Mouse (Mus musculus): ENCODE data around the gene 9130230L23Rik. TPM values are rescaled to one million over a fixed set of nuclear protein-coding genes. Genes with fewer than 3 reads are reported as not detected.

The 9130230L23Rik gene
- polyA plus RNA-seq, 1 experiment = 59.0 TPM

DNA sequence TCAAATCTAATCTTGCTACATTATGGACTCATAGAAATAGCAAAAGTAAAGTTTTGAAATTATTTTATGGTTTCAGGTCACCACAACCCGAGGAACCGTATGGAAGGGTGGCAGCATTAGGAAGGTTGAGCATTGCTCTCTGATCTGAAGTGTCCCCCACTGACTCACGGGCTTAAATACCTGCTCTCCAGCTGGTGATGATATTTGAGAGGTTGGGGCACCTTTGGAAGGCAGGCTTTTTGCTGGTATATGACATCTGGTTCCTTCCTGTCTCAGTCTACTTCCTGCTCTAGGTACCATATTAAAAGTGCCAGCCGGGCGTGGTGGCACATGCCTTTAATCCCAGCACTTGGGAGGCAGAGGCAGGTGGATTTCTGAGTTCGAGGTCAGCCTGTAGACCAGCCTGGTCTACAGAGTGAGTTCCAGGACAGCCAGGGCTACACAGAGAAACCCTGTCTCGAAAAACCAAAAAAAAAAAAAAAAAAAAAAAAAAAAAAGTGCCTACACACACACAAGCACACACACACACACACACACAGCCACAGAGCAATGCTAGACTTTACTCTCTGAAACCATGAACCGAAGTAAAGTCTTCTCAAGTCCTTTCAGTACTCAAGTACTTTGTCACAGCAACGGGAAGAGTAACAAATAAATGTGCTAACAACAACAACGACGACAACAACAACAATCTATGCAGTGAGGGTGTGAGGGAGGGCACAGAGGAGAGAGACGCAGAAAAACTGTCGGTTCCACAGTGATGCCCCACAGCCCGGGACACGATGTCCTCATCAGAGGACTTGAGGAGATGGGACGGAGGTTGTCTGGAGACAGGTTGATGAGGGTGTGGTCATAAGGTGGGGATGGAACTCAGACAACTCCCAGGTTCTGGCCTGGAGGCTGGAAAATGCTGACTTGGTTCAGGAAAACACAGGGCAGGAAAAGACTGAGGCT is 49.7 kb downstream of the 9130230L23Rik start:
- no peak for DNase-seq (ENCODE audit: low read depth)

GRCm38 (mm10) chr5:65951513-65951909 is 52.6 kb downstream of the 9130230L23Rik start:
- DNase-seq (ENCODE audit: low read depth) = no peak

DNA sequence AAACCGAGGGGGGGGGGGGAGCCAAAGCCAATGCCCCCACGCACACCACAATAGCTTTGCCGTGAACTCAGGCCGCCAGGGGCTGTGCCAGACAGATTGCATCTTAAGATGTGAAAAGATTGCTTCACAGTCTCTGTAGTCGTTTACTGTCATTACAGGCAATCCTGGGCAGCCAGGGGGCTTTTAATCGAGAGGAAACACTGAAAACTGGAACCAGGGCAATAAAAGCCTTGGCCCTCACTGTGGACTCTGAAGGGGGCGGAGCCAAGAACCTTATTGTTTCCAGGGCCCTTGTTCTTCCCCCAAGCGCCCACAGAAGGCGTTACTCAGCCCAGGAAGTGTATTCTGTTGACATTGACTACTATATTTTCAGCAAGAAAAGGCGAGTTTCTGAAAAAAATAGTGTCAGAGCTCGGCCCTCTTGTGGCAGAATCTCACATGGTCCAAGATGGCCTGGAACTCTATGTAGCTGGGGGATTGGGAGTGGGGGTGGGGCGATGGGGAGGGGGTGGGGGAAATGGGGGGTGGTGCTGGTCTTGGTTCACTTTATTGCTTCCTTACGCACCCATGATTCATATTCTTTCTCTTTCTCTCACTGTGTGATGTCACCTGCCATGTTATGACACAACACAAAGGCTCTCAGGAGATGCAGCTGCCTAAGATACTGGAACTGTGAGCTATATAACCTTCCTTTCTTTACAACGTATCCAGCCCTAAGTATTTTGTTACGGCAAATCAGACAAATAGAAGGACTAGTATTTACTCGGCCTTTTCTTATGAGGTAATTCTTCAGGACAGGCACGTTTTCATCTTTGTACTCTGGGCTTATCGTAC is 53.2 kb downstream of the 9130230L23Rik start:
- peak; percentile 37 for DNase-seq (ENCODE audit: low read depth)

- no peak for DNase-seq (ENCODE audit: low read depth)
These were observed 53.8 kb downstream of the 9130230L23Rik start for GRCm38 (mm10) chr5:65950236-65950635.

DNA sequence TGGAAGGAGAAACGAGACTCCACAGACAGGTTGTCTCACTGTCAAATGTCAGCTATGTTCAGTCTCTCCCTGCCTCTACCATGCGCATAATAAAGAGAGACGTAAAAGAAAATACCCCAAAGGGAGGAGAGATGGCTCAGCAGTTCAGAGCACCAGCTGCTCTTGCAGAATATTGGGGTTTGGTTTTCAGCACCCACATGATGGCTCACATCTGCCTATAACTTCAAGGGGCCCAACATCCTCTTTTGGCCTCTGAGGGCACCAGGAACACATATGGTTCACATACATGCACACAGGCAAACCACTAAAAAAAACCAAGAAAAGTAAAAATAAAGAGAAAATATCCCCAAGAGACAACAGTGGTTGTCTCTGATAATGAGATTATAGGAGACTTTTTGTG is 54.3 kb downstream of the 9130230L23Rik start:
- DNase-seq (ENCODE audit: low read depth) = no peak

DNA sequence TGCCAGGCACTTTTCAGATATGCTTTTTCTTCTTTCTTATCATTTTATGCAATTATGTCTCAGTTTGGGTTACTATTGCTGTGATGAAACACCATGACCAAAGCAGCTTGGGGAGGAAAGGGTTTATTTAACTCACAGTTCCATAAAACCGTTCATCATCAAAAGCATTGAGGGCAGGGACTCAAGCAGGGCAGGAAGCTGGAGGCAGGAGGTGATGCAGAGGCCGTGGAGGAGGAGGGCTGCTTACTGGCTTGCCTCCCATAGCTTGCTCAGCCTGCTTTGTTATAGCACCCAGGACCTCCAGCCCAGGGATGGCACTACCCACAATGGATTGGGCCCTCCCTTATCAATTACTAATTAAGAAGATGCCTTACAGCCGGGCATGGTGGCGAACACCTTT is 62.9 kb downstream of the 9130230L23Rik start:
- no peak for DNase-seq (ENCODE audit: low read depth)

- peak; percentile 44 for DNase-seq (ENCODE audit: low read depth)
These were observed 65.9 kb downstream of the 9130230L23Rik start for GRCm38 (mm10) chr5:65937998-65938715.

DNA sequence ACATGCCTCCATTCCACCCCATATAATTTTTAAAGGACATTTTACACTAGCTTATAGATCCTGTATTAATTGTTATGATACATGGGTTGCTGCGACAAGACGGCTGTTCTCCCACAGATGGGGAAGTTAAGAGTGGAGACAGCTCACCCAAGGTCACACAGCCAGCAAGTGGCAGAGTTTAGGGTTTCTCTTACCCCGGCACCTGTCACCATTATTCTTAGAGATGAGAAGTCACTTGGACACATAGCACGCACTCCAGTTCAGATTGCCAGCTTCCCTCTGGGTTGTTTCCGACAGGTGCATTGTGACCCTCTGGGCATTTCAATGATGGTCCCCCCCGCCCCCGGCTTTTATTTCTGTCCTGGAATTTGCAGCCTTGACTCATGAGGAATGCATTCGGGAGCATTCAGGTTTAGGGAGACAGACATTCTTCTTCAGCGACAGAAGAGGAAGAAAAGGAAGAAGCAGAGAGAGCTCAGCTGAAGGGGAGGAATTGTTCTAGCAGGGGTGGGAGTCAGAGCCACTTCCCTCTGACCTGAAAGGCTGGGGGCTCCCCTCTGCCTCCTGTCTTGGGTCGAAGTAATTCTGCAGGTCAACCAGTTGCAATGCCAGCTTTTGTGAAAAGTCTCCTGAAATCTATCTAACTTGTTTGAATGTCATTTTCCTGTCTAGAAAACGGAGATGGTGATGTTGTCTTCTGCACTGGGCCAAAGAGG is 66.9 kb downstream of the 9130230L23Rik start:
- DNase-seq (ENCODE audit: low read depth) = no peak

- DNase-seq (ENCODE audit: low read depth) = no peak
These were observed 69.3 kb downstream of the 9130230L23Rik start, which contains the start of gene Chrna9 for GRCm38 (mm10) chr5:65934783-65935182. Gene Chrna9 (plus strand): TSS chr5:65934921.

DNA sequence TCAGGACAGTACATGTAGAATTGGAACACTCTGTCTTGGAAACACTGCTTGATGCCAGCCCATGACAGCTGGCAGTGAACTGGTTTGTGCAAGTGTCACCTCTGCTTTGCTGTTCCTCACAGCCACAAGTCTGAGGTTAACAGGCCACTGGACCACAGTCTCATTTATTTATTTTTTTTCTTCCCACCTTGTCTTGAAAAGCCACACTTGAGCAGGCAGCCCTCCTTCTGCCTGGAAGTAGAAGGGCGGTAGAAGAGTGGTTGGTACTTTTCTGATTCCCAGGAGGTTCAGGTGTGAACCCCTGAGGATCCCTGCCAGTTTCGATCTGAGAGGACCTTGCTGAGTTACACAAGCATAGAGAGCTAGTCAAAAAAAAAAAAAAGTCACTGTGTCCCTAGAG is 70.3 kb downstream of the 9130230L23Rik start:
- DNase-seq (ENCODE audit: low read depth) = no peak

DNA sequence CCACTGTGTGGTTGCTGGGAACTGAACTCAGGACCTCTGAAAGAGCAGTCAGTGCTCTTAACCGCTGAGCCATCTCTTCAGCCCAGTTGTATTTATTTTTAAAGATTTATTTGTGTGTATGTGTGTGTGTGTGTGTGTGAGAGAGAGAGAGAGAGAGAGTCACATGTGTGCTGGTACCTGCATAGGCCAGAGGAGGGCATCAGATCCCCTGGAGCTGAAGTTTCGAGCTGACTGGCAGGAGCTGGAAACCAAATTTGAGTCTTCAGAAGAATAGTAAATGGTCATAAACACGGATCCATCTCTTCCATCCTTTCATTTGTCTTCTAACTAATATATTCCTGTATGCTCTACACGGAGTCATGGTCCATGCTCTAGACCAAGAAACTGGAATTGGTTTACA is 70.8 kb downstream of the 9130230L23Rik start:
- no peak for DNase-seq (ENCODE audit: low read depth)

- no peak for DNase-seq (ENCODE audit: low read depth)
These were observed 73.9 kb downstream of the 9130230L23Rik start for GRCm38 (mm10) chr5:65930171-65930570.

Other genes starting within 250 kb of the 9130230L23Rik start
- 4.2 and 5.8 TPM in 2 replicates for gene N4bp2, start 240.8 kb downstream of the 9130230L23Rik start, polyA plus RNA-seq (2012; rRNA removed)
- 0.70 and 1.0 TPM in 2 replicates for gene Rhoh, start 143.1 kb downstream of the 9130230L23Rik start, polyA plus RNA-seq (2012; rRNA removed)
- 0.06 TPM in 1 of 2 replicates, not detected in the other for gene Chrna9, start 69.4 kb downstream of the 9130230L23Rik start, polyA plus RNA-seq (2012; rRNA removed)
- gene Rbm47, start 168.8 kb upstream of the 9130230L23Rik start, polyA plus RNA-seq (2012; rRNA removed) = 54.2 and 108 TPM in 2 replicates

Measured in gonadal fat pad, adult 2 months (tissue).